Mouse (Mus musculus) neural tube, embryonic 11.5 days (tissue): ENCODE measurements around the gene Smoc2. TPM values are rescaled to one million over a fixed set of nuclear protein-coding genes. Genes with fewer than 3 reads are reported as not detected.

ENCODE experiments used
- ATAC-seq: fragments of 200-750 bp; cut with Nextera tagmentation; 2 replicates; pipeline ENCODE4 v1.8.0; 2017; ENCODE audit warnings: moderate number of reproducible peaks, mild to moderate bottlenecking, moderate TSS enrichment, moderate library complexity; ENCODE audit not compliant: insufficient read depth, low FRiP score, low TSS enrichment
- DNase-seq: peaks from one replicate; pipeline ENCODE4 v3.0.0-alpha.2; 2015; ENCODE audit warnings: low spot score
- H3K27ac ChIP-seq: fragments of 300-500 bp; sonication (generic); 2 replicates; pipeline ENCODE4 v1.5.1; 2014; ENCODE audit warnings: low read depth, mild to moderate bottlenecking, low read length
- H3K27me3 ChIP-seq: fragments of 300-500 bp; sonication (generic); 2 replicates; pipeline ENCODE4 v1.6.1; 2014; ENCODE audit warnings: mild to moderate bottlenecking, low read length, mixed read lengths; ENCODE audit not compliant: control insufficient read depth, insufficient read depth
- H3K36me3 ChIP-seq: fragments of 300-500 bp; sonication (generic); 2 replicates; pipeline ENCODE4 v1.6.1; 2014; ENCODE audit warnings: mild to moderate bottlenecking, low read length, moderate library complexity, mixed read lengths; ENCODE audit not compliant: control insufficient read depth, insufficient read depth
- H3K4me1 ChIP-seq: fragments of 300-500 bp; sonication (generic); 2 replicates; pipeline ENCODE4 v1.6.1; 2014; ENCODE audit warnings: low read length, mixed read lengths; ENCODE audit not compliant: control insufficient read depth, insufficient read depth
- H3K4me2 ChIP-seq: fragments of 300-500 bp; sonication (generic); 2 replicates; pipeline ENCODE4 v1.6.1; 2014; ENCODE audit warnings: low read depth, mild to moderate bottlenecking, moderate library complexity
- H3K4me3 ChIP-seq: fragments of 300-500 bp; sonication (generic); 2 replicates; pipeline ENCODE4 v1.5.1; 2014; ENCODE audit warnings: low read depth, low read length
- H3K9ac ChIP-seq: fragments of 300-500 bp; sonication (generic); 2 replicates; pipeline ENCODE4 v1.6.1; 2014; ENCODE audit warnings: mild to moderate bottlenecking, low read length
- H3K9me3 ChIP-seq: fragments of 300-500 bp; sonication (generic); 2 replicates; pipeline ENCODE4 v1.6.1; 2016; ENCODE audit warnings: low read length; ENCODE audit not compliant: control insufficient read depth
- WGBS: fragments of 180-500 bp; shearing (Covaris S2); extraction: QIAGEN DNeasy Blood & Tissue Kit; methylation state at CpG from one replicate; pipeline ENCODE4 v1.1.7; 2014; 5-methylcytosine and 5-hydroxymethylcytosine counted together
- polyA plus RNA-seq: library from polyadenylated mRNA; unstranded; fragments of >200 nt; fragmentation: Nextera tagmentation; extraction: Ambion mirVana; gene quantifications from 2 replicates; pipeline ENCODE4 v1.2.1, GENCODE M21; 2014

Gene Smoc2
- polyA plus RNA-seq, 1 experiment from 2014 or later, result 17.1 TPM

- no peak for DNase-seq
- Histone ChIP-seq H3K27me3 (no peaks in the 10 kb centered on the region), H3K4me1 (no peaks in the 10 kb centered on the region), H3K4me2 (no peak overlapping the region), H3K36me3 (no peaks in the 10 kb centered on the region), H3K27ac (no peak overlapping the region), H3K9ac (no peak overlapping the region), H3K9me3 (no peaks in the 10 kb centered on the region), H3K4me3 (no peak overlapping the region)
- 77% methylated on average over 4 of the region's 4 CpGs for WGBS
- no peak for ATAC-seq
These were observed 38.1 kb downstream of the Smoc2 start for GRCm38 (mm10) chr17:14317439-14317838.

GRCm38 (mm10) chr17:14326156-14326555 lies 46.9 kb downstream of the Smoc2 start:
- Histone ChIP-seq H3K36me3 (no peaks in the 10 kb centered on the region), H3K4me1 (no peaks in the 10 kb centered on the region), H3K4me3 (no peak overlapping the region), H3K9me3 (no peaks in the 10 kb centered on the region), H3K27me3 (no peaks in the 10 kb centered on the region), H3K9ac (no peak overlapping the region), H3K27ac (no peak overlapping the region), H3K4me2 (no peak overlapping the region)
- no peak for ATAC-seq
- 83% methylated on average over 7 of the region's 7 CpGs for WGBS
- no peak for DNase-seq

GRCm38 (mm10) chr17:14328037-14328436 lies 48.7 kb downstream of the Smoc2 start:
- H3K4me2 ChIP-seq, result no peak overlapping the region
- ATAC-seq (no peak), DNase-seq (no peak)
- no peaks in the 10 kb centered on the region for H3K9me3 ChIP-seq
- H3K4me3 ChIP-seq, result no peak overlapping the region
- H3K27me3 ChIP-seq, result no peaks in the 10 kb centered on the region
- no peak overlapping the region for H3K27ac ChIP-seq
- no peak overlapping the region for H3K9ac ChIP-seq
- H3K36me3 ChIP-seq, result no peaks in the 10 kb centered on the region
- WGBS, result 61% methylated on average over 9 of the region's 9 CpGs
- no peaks in the 10 kb centered on the region for H3K4me1 ChIP-seq

- Histone ChIP-seq H3K9me3 (no peaks in the 10 kb centered on the region), H3K36me3 (no peaks in the 10 kb centered on the region), H3K4me2 (no peak overlapping the region), H3K4me3 (no peak overlapping the region), H3K27ac (no peak overlapping the region), H3K9ac (no peak overlapping the region), H3K4me1 (no peaks in the 10 kb centered on the region), H3K27me3 (no peaks in the 10 kb centered on the region)
- no peak for DNase-seq
- ATAC-seq, result no peak
- 86% methylated on average over 7 of the region's 7 CpGs for whole genome bisulfite sequencing
These were observed 51.2 kb downstream of the Smoc2 start for GRCm38 (mm10) chr17:14330498-14330897.

- Histone ChIP-seq H3K9ac (no peak overlapping the region), H3K36me3 (no peaks in the 10 kb centered on the region), H3K9me3 (no peaks in the 10 kb centered on the region), H3K4me2 (no peak overlapping the region), H3K4me1 (no peaks in the 10 kb centered on the region), H3K27ac (no peak overlapping the region), H3K4me3 (no peak overlapping the region), H3K27me3 (no peaks in the 10 kb centered on the region)
- DNase-seq (no peak), ATAC-seq (no peak)
- WGBS, result 32% methylated on average over 5 of the region's 5 CpGs
These were observed 60.7 kb downstream of the Smoc2 start for GRCm38 (mm10) chr17:14339932-14340557.

- Histone ChIP-seq H3K4me1 (no peaks in the 10 kb centered on the region), H3K9me3 (no peaks in the 10 kb centered on the region)
- DNase-seq, result no peak
These were observed 61.4 kb downstream of the Smoc2 start for GRCm38 (mm10) chr17:14340736-14341135.

GRCm38 (mm10) chr17:14342511-14342910 lies 63.2 kb downstream of the Smoc2 start:
- DNase-seq, result no peak
- Histone ChIP-seq H3K36me3 (no peaks in the 10 kb centered on the region), H3K4me1 (no peaks in the 10 kb centered on the region), H3K4me3 (no peak overlapping the region), H3K9ac (no peak overlapping the region), H3K27me3 (no peaks in the 10 kb centered on the region), H3K27ac (no peak overlapping the region), H3K9me3 (no peaks in the 10 kb centered on the region), H3K4me2 (no peak overlapping the region)
- 65% methylated on average over 8 of the region's 8 CpGs for WGBS
- no peak for ATAC-seq

More at GRCm38 (mm10) chr17:14340736-14341135, 61.4 kb downstream of the Smoc2 start:
- WGBS, result 79% methylated on average over 2 of the region's 2 CpGs
- H3K4me2 ChIP-seq, result no peak overlapping the region
- H3K36me3 ChIP-seq, result no peaks in the 10 kb centered on the region
- no peak overlapping the region for H3K4me3 ChIP-seq
- H3K27me3 ChIP-seq, result no peaks in the 10 kb centered on the region
- no peak overlapping the region for H3K27ac ChIP-seq
- no peak overlapping the region for H3K9ac ChIP-seq
- no peak for ATAC-seq

- no peaks in the 10 kb centered on the region for H3K9me3 ChIP-seq
- H3K27me3 ChIP-seq, result no peaks in the 10 kb centered on the region
- no peak overlapping the region for H3K9ac ChIP-seq
- no peak overlapping the region for H3K4me2 ChIP-seq
- DNase-seq, result no peak
- WGBS, result 90% methylated on average over 12 of the region's 12 CpGs
- H3K4me1 ChIP-seq, result no peaks in the 10 kb centered on the region
- H3K27ac ChIP-seq, result no peak overlapping the region
- H3K4me3 ChIP-seq, result no peak overlapping the region
- no peaks in the 10 kb centered on the region for H3K36me3 ChIP-seq
- ATAC-seq, result no peak
These were observed 64.1 kb downstream of the Smoc2 start for GRCm38 (mm10) chr17:14343442-14343841.

GRCm38 (mm10) chr17:14345556-14345955 lies 66.2 kb downstream of the Smoc2 start:
- Histone ChIP-seq H3K9ac (no peak overlapping the region), H3K9me3 (no peaks in the 10 kb centered on the region), H3K27ac (no peak overlapping the region), H3K4me1 (no peaks in the 10 kb centered on the region), H3K36me3 (no peaks in the 10 kb centered on the region), H3K27me3 (no peaks in the 10 kb centered on the region), H3K4me3 (no peak overlapping the region), H3K4me2 (no peak overlapping the region)
- DNase-seq (no peak), ATAC-seq (no peak)
- 70% methylated on average over 4 of the region's 4 CpGs for WGBS
